Mouse (Mus musculus): ENCODE results near the gene Ms4a6d. TPM values are rescaled to one million over a fixed set of nuclear protein-coding genes. Genes with fewer than 3 reads are reported as not detected.

Gene Ms4a6d
- total RNA-seq (2021), result 1 to 10 TPM; 1.4 to 2.1 TPM
- long read RNA-seq, experiment 1, transcript Ms4a6d-201 (7 exons, 1,418 nt), result major isoform, 5 of 5 reads
- long read RNA-seq, experiment 1, partial matches to known transcripts, result 0 of 5 reads
- long read RNA-seq, experiment 1, other reads (novel, unspliced or antisense), result 0 of 5 reads
- long read RNA-seq, experiment 2, partial matches to known transcripts, result 0 of 2 reads
- long read RNA-seq, experiment 2, other reads (novel, unspliced or antisense), result 0 of 2 reads

- DNase-seq (ENCODE audit: low spot score in 2 of 2), result no peak
These were observed at the start of gene Ms4a6d for GRCm38 (mm10) chr19:11604603-11605002. TSS of gene Ms4a6d (minus strand) at chr19:11604849.

GRCm38 (mm10) chr19:11649564-11649963 is 44.9 kb upstream of the Ms4a6d start:
- no peak for DNase-seq (ENCODE audit: low spot score in 2 of 2)

- no peak for DNase-seq (ENCODE audit: low spot score in 2 of 2)
These were observed 41.5 kb upstream of the Ms4a6d start for GRCm38 (mm10) chr19:11646166-11646565.

GRCm38 (mm10) chr19:11640732-11641131 is 36.1 kb upstream of the Ms4a6d start, which contains the start of gene Ms4a3:
TSS of gene Ms4a3 (minus strand) at chr19:11640851.
- DNase-seq (ENCODE audit: low spot score in 2 of 2), result no peak

GRCm38 (mm10) chr19:11639038-11639437 is 34.4 kb upstream of the Ms4a6d start:
- no peak for DNase-seq (ENCODE audit: low spot score in 2 of 2)

GRCm38 (mm10) chr19:11635572-11635971 is 30.9 kb upstream of the Ms4a6d start:
- no peak for DNase-seq (ENCODE audit: low spot score in 2 of 2)

GRCm38 (mm10) chr19:11634330-11634729 is 29.7 kb upstream of the Ms4a6d start:
- no peak for DNase-seq (ENCODE audit: low spot score in 2 of 2)

- DNase-seq (ENCODE audit: low spot score in 2 of 2), result no peak
These were observed 29.1 kb upstream of the Ms4a6d start for GRCm38 (mm10) chr19:11633732-11634131.

GRCm38 (mm10) chr19:11625231-11625630 is 20.6 kb upstream of the Ms4a6d start:
- no peak for DNase-seq (ENCODE audit: low spot score in 2 of 2)

GRCm38 (mm10) chr19:11624800-11625199 is 20.2 kb upstream of the Ms4a6d start:
- no peak for DNase-seq (ENCODE audit: low spot score in 2 of 2)

- DNase-seq (ENCODE audit: low spot score in 2 of 2), result no peak
These were observed 18.9 kb upstream of the Ms4a6d start, which contains the start of gene Ms4a2 for GRCm38 (mm10) chr19:11623551-11623950. TSS of gene Ms4a2 (minus strand) at chr19:11623719.

GRCm38 (mm10) chr19:11617983-11618382 is 13.3 kb upstream of the Ms4a6d start:
- no peak for DNase-seq (ENCODE audit: low spot score in 2 of 2)

GRCm38 (mm10) chr19:11614805-11615204 is 10.2 kb upstream of the Ms4a6d start:
- no peak for DNase-seq (ENCODE audit: low spot score in 2 of 2)

- DNase-seq (ENCODE audit: low spot score in 2 of 2), result no peak
These were observed 9.3 kb upstream of the Ms4a6d start for GRCm38 (mm10) chr19:11613776-11614443.

GRCm38 (mm10) chr19:11613084-11613483 is 8.4 kb upstream of the Ms4a6d start:
- no peak for DNase-seq (ENCODE audit: low spot score in 2 of 2)

GRCm38 (mm10) chr19:11612293-11612692 is 7.6 kb upstream of the Ms4a6d start:
- DNase-seq (ENCODE audit: low spot score in 2 of 2), result no peak

GRCm38 (mm10) chr19:11611541-11611945 is 6.9 kb upstream of the Ms4a6d start:
- DNase-seq (ENCODE audit: low spot score in 2 of 2), result peak in 1 of 2 experiments; percentile 14

- peak; percentile 20 to 35 for DNase-seq (ENCODE audit: low spot score in 2 of 2)
These were observed 3.5 kb upstream of the Ms4a6d start for GRCm38 (mm10) chr19:11608172-11608571.

- peak; percentile 9 to 21 for DNase-seq (ENCODE audit: low spot score in 2 of 2)
These were observed 2.6 kb downstream of the Ms4a6d start for GRCm38 (mm10) chr19:11602026-11602425.

GRCm38 (mm10) chr19:11601349-11601748 is 3.3 kb downstream of the Ms4a6d start:
- no peak for DNase-seq (ENCODE audit: low spot score in 2 of 2)

- no peak for DNase-seq (ENCODE audit: low spot score in 2 of 2)
These were observed 14.7 kb downstream of the Ms4a6d start for GRCm38 (mm10) chr19:11589891-11590449.

GRCm38 (mm10) chr19:11589205-11589604 is 15.4 kb downstream of the Ms4a6d start:
- no peak for DNase-seq (ENCODE audit: low spot score in 2 of 2)

Measured in left cerebral cortex, adult 18-20 months (tissue).